Mouse (Mus musculus) embryonic stem cell, embryonic (primary cell): ENCODE data around the gene Rps18.

Source experiments
- CTCF ChIA-PET, 4 experiments: fragments of 300-600 bp in 2 of 4; fragments of 350-600 bp in 2 of 4; sonication (Branson Sonifier 250); formaldehyde crosslinking; loops; one replicate each; lab custom pipeline; 2022; ENCODE audit warnings: inconsistent platforms in 2 of 4; lab: Charles Lee
- POLR2A ChIA-PET, 4 experiments: fragments of 300-600 bp in 2 of 4; fragments of 350-600 bp in 2 of 4; sonication (Branson Sonifier 250); formaldehyde crosslinking; loops; one replicate each; lab custom pipeline; 2022; ENCODE audit warnings: antibody characterized with exemption in 4 of 4, inconsistent platforms in 1 of 4; lab: Charles Lee

The Rps18 gene

DNA sequence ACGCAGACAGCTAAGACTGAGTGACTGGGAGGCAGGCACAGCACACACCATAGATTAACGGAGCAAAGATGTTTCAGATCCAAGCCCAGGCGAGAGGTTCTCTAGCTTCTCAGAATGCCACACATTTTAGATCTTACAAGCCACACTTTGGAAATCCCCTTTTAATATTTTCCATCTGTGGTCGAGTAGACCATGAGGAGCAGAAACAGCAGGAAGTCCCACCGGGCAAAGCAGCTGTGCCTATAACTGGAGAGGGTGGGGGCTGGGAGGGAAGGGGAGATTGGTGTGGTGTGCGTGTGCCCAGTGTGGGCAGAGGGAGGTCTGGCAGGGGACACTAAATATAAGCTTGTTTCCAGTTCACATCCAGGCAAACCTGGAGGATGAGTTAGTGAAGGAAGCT, 1.7 kb upstream of the Rps18 start:
- POLR2A ChIA-PET, result interaction anchor here in 3 of 4 experiments (0.7 to 11.4 kb wide), 8 partner anchors 12 to 632 kb away, joined by 3 to 528 read pairs (median 22); partner anchors contain the start of genes H2-DMa (in 2 of the 3), Rgl2 (in 2 of the 3), Gpsm3 (in 1 of the 3) and H2-K1 (in 1 of the 3)
- CTCF ChIA-PET, result interaction anchor here in 3 of 4 experiments (0.6 to 4.7 kb wide), 5 partner anchors 11 to 1463 kb away, joined by 3 to 15 read pairs (median 4); no protein-coding TSS in a partner anchor

GRCm38 (mm10) chr17:33956336-33956735, 535 bp upstream of the Rps18 start:
- ChIA-PET CTCF (interaction anchor here (1.0 to 4.7 kb wide), 16 partner anchors 9 to 179 kb away, joined by 3 to 15 read pairs (median 4); partner anchors contain the start of genes Rxrb (in 1 of the 4) and Slc39a7 (in 1 of the 4)), POLR2A (interaction anchor here (0.5 to 11.4 kb wide), 121 partner anchors 9 to 1548 kb away, joined by 3 to 528 read pairs (median 6); partner anchors contain the start of genes Pfdn6 (in 4 of the 4), Rxrb (in 4 of the 4), Slc39a7 (in 4 of the 4) and Wdr46 (in 4 of the 4))

GRCm38 (mm10) chr17:33954646-33955554, 901 bp downstream of the Rps18 start:
- POLR2A ChIA-PET, result interaction anchor here (0.6 to 11.4 kb wide), 138 partner anchors 7 to 1550 kb away, joined by 3 to 528 read pairs (median 6); partner anchors contain the start of genes H2-DMa (in 4 of the 4), Rxrb (in 4 of the 4), Slc39a7 (in 4 of the 4) and Daxx (in 3 of the 4)

DNA sequence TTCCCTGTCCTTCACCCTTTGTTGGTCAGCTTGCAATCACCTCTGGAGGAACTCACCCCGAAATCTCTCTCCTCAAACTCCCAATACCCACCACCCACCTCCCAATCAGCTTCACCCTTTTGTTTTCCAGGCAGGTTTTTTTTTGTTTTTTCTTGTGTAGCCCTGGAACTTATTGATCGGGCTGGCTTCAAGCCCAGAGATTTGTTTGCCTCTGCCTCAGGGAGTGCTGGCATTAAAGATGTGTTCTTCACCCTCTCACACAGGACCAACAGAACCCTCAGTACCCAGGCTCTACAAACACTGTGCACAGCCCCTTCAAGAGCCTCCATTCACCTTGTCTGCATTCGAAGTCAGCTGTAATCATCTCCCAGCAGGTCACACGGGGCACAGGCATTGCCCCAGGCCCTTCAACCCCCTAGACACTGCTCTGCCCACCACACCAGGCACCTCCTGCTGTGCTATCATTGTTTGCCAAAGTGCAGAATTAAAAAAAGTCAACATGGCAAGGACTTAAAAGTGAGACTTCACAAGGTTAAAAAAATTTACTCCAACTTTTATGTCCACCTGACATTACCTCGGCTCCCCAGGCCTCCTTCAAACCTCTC, 1.7 kb downstream of the Rps18 start:
- POLR2A ChIA-PET, result interaction anchor here (0.6 to 11.4 kb wide), 55 partner anchors 8 to 651 kb away, joined by 3 to 528 read pairs (median 10); partner anchors contain the start of genes Daxx (in 3 of the 4), Pfdn6 (in 3 of the 4), Rxrb (in 3 of the 4) and Slc39a7 (in 3 of the 4)
- CTCF ChIA-PET, result interaction anchor here in 1 of 4 experiments (4.7 kb wide), 1 partner anchor 15 kb away, joined by 15 read pairs; no protein-coding TSS in a partner anchor

More at GRCm38 (mm10) chr17:33954646-33955554, 901 bp downstream of the Rps18 start:
- CTCF ChIA-PET, result interaction anchor here (0.6 to 4.7 kb wide), 11 partner anchors 14 to 181 kb away, joined by 3 to 15 read pairs (median 4); partner anchors contain the start of genes Rgl2 (in 1 of the 4), Rxrb (in 1 of the 4) and Slc39a7 (in 1 of the 4)

DNA sequence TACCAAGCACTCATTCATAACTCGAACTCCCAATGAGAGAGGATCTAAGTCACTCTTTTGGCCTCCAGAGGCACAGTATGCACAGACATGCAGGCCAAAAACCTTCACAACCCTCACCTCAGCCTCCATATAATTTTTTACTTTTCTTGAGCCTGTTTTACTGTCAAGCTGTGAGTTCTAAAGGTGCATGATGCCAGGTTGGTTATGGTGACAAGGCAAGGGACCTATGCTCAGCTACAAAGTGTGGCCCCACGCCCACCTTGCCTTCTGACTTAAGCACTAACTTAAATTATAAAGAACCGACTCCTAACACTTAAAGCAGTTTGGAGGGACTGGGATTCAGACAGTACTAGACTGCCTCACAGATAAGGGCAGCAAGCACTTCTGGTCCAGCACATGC, 2.5 kb downstream of the Rps18 start:
- ChIA-PET POLR2A (interaction anchor here (0.6 to 11.4 kb wide), 47 partner anchors 8 to 193 kb away, joined by 3 to 528 read pairs (median 7); partner anchors contain the start of genes Daxx (in 3 of the 4), H2-DMa (in 3 of the 4), Pfdn6 (in 3 of the 4) and Rxrb (in 3 of the 4)), CTCF (no interaction called here)

DNA sequence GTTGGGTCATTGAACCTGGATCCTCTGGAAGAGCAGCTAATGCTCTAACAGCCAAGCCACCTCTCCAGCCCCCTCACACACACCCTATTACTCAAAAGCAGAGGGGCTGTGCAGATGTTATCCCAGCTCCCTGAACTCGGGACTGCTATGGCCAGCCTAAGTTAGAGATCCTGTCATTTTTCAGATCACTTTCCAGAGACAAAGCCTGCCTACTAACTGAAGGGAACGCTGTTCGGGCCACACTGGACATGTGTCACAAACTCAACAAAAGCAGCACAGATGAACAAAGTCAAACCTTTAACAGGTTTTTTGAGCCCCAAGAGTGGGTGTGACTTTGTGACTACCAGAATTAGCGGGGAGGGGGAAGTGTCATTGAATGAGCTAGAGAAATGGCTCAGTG, 2.9 kb downstream of the Rps18 start:
- POLR2A ChIA-PET, result interaction anchor here (0.8 to 11.4 kb wide), 48 partner anchors 9 to 193 kb away, joined by 3 to 528 read pairs (median 8); partner anchors contain the start of genes Daxx (in 3 of the 4), H2-DMa (in 3 of the 4), Pfdn6 (in 3 of the 4) and Rxrb (in 3 of the 4)
- CTCF ChIA-PET, result no interaction called here

- ChIA-PET POLR2A (interaction anchor here (0.6 to 11.4 kb wide), 94 partner anchors 9 to 652 kb away, joined by 3 to 528 read pairs (median 6); partner anchors contain the start of genes Pfdn6 (in 4 of the 4), Wdr46 (in 4 of the 4), Daxx (in 3 of the 4) and H2-DMa (in 3 of the 4)), CTCF (interaction anchor here in 3 of 4 experiments (0.6 to 1.7 kb wide), 7 partner anchors 16 to 1024 kb away, joined by 3 to 11 read pairs (median 4); no protein-coding TSS in a partner anchor)
Observed at GRCm38 (mm10) chr17:33952015-33952414, 3.8 kb downstream of the Rps18 start.

- CTCF ChIA-PET, result interaction anchor here (0.6 to 1.7 kb wide), 17 partner anchors 11 to 1025 kb away, joined by 3 to 11 read pairs (median 3); partner anchors contain the start of genes Pfdn6 (in 2 of the 4) and Wdr46 (in 2 of the 4)
- POLR2A ChIA-PET, result interaction anchor here (0.5 to 11.4 kb wide), 121 partner anchors 8 to 653 kb away, joined by 3 to 528 read pairs (median 5); partner anchors contain the start of genes Daxx (in 4 of the 4), Ndufa7 (in 4 of the 4), Pfdn6 (in 4 of the 4) and Rps28 (in 4 of the 4)
Observed at GRCm38 (mm10) chr17:33951021-33951946, 4.5 kb downstream of the Rps18 start, which contains the start of gene B3galt4. Gene B3galt4 (minus strand): TSS chr17:33951488.

GRCm38 (mm10) chr17:33950131-33950625, 5.6 kb downstream of the Rps18 start:
- ChIA-PET POLR2A (interaction anchor here (0.5 to 11.4 kb wide), 52 partner anchors 9 to 654 kb away, joined by 3 to 528 read pairs (median 8); partner anchors contain the start of genes Pfdn6 (in 4 of the 4), Wdr46 (in 4 of the 4), Daxx (in 3 of the 4) and Tapbp (in 3 of the 4)), CTCF (interaction anchor here (0.6 to 1.0 kb wide), 6 partner anchors 10 to 151 kb away, joined by 3 to 4 read pairs (median 3); partner anchors contain the start of genes Wdr46 (in 3 of the 4) and Pfdn6 (in 2 of the 4))

- ChIA-PET CTCF (no interaction called here), POLR2A (interaction anchor here (0.8 to 11.4 kb wide), 18 partner anchors 8 to 170 kb away, joined by 3 to 528 read pairs (median 18); partner anchors contain the start of genes Pfdn6 (in 4 of the 4), Wdr46 (in 4 of the 4), Daxx (in 2 of the 4) and Rgl2 (in 2 of the 4))
Observed at GRCm38 (mm10) chr17:33948905-33949537, 6.8 kb downstream of the Rps18 start.

- ChIA-PET POLR2A (interaction anchor here in 3 of 4 experiments (0.6 to 11.4 kb wide), 11 partner anchors 7 to 170 kb away, joined by 3 to 528 read pairs (median 4); partner anchors contain the start of genes Pfdn6 (in 3 of the 3), Wdr46 (in 3 of the 3), Tapbp (in 2 of the 3) and Zbtb22 (in 2 of the 3)), CTCF (no interaction called here)
Observed at GRCm38 (mm10) chr17:33948090-33948904, 7.5 kb downstream of the Rps18 start.

DNA sequence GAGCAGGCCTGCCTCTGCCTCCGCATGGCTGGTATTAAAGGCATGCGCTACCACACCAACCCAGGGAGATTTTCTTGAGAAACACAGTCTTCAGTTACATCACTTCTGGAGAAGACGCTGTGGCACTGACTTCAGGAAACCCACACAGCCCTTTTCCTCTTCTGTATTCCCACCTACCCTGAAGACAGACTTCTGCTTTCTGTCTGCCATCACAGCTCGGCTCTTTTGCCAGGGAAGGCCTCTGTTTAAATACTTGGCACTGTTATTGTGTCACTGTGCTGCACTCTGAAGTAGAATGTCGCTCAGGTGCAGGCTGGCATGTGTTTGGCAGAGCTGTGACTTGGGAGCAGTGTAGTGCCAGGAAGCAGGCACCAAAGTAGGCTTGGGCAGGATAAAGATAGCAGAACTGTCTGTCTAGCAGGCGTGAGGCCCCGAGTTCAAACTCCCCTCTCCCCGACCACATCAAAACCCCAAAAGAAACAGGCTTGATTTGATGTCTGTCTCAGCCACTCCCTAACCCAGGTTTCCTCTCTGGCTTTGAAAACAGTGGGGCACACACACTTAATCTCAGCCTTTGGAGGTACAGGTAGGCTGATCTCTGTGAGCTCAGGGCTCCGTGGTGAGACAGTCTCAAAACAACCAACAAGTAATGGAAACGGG, 8.2 kb downstream of the Rps18 start:
- ChIA-PET CTCF (no interaction called here), POLR2A (interaction anchor here in 2 of 4 experiments (0.6 to 11.4 kb wide), 8 partner anchors 8 to 171 kb away, joined by 3 to 528 read pairs (median 4); partner anchors contain the start of genes Pfdn6 (in 1 of the 2), Rgl2 (in 1 of the 2), Rps18 (in 1 of the 2) and Rxrb (in 1 of the 2))

DNA sequence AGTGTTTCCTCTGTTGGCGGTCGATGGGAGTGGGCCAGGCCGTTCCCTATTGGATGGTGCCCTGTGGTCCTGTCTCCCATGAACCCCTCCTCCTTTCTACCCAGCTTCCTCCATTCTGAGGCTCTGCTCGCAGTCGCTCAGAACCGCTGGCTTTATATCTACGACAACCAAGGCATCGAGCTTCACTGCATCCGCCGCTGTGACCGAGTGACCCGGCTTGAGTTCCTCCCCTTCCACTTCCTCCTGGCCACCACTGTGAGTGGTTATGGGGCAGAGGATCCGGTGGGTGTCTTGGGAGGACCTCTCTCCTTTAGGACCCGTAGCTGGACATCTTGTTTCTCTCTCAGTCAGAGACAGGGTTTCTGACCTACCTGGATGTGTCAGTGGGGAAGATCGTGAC, 12.3 kb downstream of the Rps18 start:
- ChIA-PET POLR2A (interaction anchor here (0.6 to 20.4 kb wide), 15 partner anchors 8 to 119 kb away, joined by 3 to 528 read pairs (median 4); partner anchors contain the start of genes B3galt4 (in 4 of the 4), Rps18 (in 3 of the 4), Vps52 (in 3 of the 4) and Daxx (in 1 of the 4)), CTCF (interaction anchor here in 2 of 4 experiments (1.0 to 1.5 kb wide), 2 partner anchors 18 kb away, joined by 4 read pairs; no protein-coding TSS in a partner anchor)
